Mouse (Mus musculus) bone marrow, adult 2 months (tissue): ENCODE measurements around the gene Ist1. TPM values are rescaled to one million over a fixed set of nuclear protein-coding genes. Genes with fewer than 3 reads are reported as not detected.

ENCODE experiments used
- H3K27ac ChIP-seq: fragments of 200-500 bp; 2 replicates; pipeline ENCODE4 v1.5.1; 2012; ENCODE audit warnings: low read depth, mild to moderate bottlenecking, control low read depth, inconsistent platforms, low read length; ENCODE audit not compliant: control insufficient read depth, poor library complexity, insufficient read depth
- H3K4me1 ChIP-seq: fragments of 200-500 bp; 2 replicates; pipeline ENCODE4 v1.6.1; 2011; ENCODE audit warnings: low read length; ENCODE audit not compliant: control insufficient read depth, insufficient read depth
- H3K4me3 ChIP-seq: fragments of 200-500 bp; replicated peaks from 2 replicates; pipeline ENCODE3; 2011; ENCODE audit warnings: mild to moderate bottlenecking, low read depth, low read length, control low read depth; ENCODE audit not compliant: control insufficient read depth
- CTCF ChIP-seq: fragments of 200-500 bp; IDR thresholded peaks from 2 replicates; pipeline ENCODE4 v1.5.1; 2011; ENCODE audit warnings: low read length, control low read depth; ENCODE audit not compliant: control insufficient read depth, insufficient read depth
- POLR2A ChIP-seq: fragments of 200-500 bp; IDR thresholded peaks from 2 replicates; pipeline ENCODE4 v1.6.1; 2011; ENCODE audit warnings: low read depth, mild to moderate bottlenecking, control low read depth, low read length, borderline replicate concordance; ENCODE audit not compliant: control insufficient read depth
- WGBS: fragments of 180-500 bp; shearing (Covaris S2); methylation state at CpG from one replicate; pipeline ENCODE4 v1.1.7; 2018; 5-methylcytosine and 5-hydroxymethylcytosine counted together
- polyA plus RNA-seq: library from polyadenylated mRNA; stranded (reverse); fragments of >200 nt; gene quantifications from 2 replicates; pipeline ENCODE4 v1.2.4, GENCODE M21; 2011; ENCODE audit warnings: low replicate concordance; ENCODE audit not compliant: missing spikeins, insufficient read depth, insufficient read length

Ist1 gene
- polyA plus RNA-seq, 1 experiment = 55.7 TPM

DNA sequence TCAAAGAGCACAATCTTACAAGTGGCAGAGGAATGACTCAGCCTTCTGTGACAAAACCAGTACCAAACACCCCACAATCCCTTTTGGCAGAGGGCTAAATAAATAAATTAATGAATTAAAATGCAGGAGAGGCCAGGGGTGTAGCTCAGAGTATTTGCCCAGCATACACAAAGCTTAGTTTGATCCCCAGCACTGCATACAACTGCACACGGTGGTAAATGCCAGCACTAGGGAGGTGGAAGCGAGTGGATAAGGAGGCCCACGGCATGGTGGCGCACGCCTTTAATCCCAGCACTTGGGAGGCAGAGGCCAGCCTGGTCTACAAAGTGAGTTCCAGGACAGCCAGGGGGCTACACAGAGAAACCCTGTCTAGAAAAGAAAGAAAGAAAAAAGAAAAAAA, 20.4 kb downstream of the Ist1 start:
- Histone ChIP-seq H3K4me3 (no peak overlapping the region), H3K27ac (no peak overlapping the region), H3K4me1 (no peaks in the 10 kb centered on the region)
- TF ChIP-seq POLR2A = no peak
- no peak for TF ChIP-seq CTCF
- WGBS = 92% methylated on average over 5 of the region's 5 CpGs

DNA sequence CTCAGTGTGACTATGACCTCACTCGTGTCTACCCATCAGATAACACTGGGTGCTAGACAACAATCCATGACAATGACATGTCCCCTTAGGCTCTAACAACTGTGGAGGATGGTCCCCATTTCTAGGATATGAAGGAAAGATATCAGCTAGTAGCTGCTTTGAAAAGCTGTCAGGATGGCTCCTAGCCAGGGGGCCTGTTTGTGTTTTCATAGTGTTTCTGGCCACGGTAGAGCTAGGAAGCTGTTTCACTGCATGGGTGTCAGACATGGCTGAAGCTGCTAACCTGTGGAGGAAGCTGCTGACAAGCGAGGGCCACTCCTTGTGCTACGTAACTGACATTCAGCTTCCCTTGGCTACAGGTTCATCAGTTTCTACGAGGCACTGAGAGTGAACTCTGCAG, 26.4 kb downstream of the Ist1 start:
- TF ChIP-seq CTCF = no peak
- no peak for TF ChIP-seq POLR2A
- Histone ChIP-seq H3K4me3 (no peak overlapping the region), H3K27ac (no peak overlapping the region), H3K4me1 (no peaks in the 10 kb centered on the region)
- 77% methylated on average over 5 of the region's 5 CpGs for WGBS

DNA sequence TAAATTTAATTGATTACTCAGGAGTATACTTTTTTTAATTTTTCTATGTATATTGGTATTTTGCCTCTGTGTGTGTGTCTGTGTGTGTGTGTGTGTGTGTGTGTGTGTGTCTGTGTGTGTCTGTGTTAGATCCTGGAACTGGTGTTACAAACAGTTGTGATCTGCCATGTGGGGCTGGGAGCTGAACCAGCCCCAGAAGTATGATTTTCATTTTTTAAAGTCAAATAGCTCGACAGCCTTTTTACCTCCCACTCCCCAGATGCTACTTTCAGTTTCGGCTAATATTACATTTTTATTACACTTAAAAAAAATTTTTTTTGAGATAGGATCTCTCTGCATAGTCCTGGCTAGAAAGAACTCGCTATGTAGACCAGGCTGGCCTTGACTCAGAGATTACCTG, 30.7 kb downstream of the Ist1 start:
- Histone ChIP-seq H3K4me1 (no peaks in the 10 kb centered on the region), H3K27ac (no peak overlapping the region), H3K4me3 (no peak overlapping the region)
- WGBS = 64% methylated on average over 3 of the region's 3 CpGs
- no peak for TF ChIP-seq POLR2A
- no peak for TF ChIP-seq CTCF

DNA sequence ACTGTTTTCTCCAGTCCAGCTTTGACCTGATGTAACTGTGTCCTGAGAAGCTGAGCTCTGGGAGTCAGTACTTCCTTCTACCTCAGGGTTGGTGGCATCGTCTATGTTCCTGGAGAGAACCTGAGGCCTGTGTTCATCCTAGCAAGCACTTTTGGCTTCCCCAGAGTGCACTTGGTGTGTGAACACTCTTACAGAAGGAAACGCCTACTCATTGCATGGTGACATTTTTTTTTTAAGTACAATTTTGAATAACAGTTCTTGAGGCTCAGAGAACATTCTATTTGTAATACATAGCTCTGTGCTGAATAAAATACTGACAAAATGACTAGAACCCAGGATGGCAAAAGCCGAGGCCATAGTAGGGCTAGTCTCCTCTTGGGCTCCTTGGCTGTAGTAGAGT, 36.2 kb downstream of the Ist1 start:
- Histone ChIP-seq H3K27ac (no peak overlapping the region), H3K4me1 (no peaks in the 10 kb centered on the region), H3K4me3 (no peak overlapping the region)
- 71% methylated on average over 3 of the region's 3 CpGs for WGBS
- TF ChIP-seq CTCF (no peak), POLR2A (no peak)

DNA sequence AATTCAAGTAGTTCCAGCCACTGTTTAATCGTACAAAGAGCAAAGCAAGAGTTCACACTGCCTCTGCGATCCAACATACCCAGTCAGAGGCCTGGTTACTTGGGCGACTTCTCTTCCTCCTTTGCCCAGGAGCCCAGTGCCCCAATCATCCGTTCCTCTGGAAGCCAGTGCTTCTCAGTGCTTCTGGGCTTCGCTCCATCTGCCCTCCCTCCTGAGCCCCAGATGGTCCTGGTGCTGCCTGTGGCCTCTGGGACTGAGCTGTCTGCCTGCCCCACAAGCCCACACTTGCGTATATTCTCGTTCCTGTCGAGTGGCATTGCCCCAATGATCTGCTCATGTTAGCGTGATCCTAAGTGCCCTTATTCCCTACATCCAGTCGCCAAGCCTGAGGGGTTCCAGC, 42.3 kb downstream of the Ist1 start:
- Histone ChIP-seq H3K27ac (no peak overlapping the region), H3K4me1 (no peaks in the 10 kb centered on the region), H3K4me3 (no peak overlapping the region)
- 73% methylated on average over 10 of the region's 10 CpGs for WGBS
- TF ChIP-seq POLR2A (no peak), CTCF (no peak)

DNA sequence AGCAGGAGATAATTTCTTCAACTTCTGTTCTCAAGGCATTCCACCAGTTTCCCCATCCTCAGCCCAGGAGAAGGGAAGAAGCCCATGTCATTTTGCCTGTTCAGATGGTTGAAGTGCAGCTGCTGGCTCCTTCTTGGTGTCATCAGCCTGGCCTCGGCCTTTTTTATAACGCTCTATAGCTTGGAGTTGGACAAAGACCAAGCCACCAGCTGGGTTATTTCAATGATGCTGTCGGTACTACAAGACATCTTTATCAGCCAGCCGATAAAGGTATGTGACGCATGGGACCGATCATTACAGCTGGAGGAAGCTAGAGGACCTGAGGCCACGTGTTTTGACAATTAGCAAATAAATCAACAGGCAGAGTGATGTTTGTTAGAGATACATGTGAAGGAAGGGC, 44.6 kb downstream of the Ist1 start:
- WGBS = 85% methylated on average over 7 of the region's 7 CpGs
- TF ChIP-seq POLR2A = no peak
- TF ChIP-seq CTCF = no peak

DNA sequence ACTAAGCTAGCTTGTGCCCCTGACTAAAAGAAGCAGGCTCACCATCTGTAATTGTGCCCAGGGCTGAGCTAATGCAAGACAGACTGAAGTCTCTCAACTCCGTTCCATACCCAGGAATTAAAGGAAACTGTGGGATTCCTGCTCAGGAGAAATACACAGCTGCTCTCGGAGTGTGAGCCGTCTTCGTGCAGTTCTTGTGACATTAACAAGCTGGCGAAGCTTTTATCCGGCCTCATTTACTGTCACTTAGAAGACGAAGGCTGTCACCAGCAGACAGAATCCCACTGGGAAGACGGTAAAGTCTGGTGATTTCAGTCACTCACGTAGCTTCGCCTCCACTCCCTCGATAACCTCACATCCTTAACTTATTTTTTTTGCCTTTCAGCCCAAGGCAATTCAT, 45.7 kb downstream of the Ist1 start:
- TF ChIP-seq CTCF (no peak), POLR2A (no peak)
- H3K4me1 ChIP-seq = no peaks in the 10 kb centered on the region
- 75% methylated on average over 11 of the region's 11 CpGs for WGBS
- H3K4me3 ChIP-seq = no peak overlapping the region
- no peak overlapping the region for H3K27ac ChIP-seq

More for the DNA sequence above, 44.6 kb downstream of the Ist1 start:
- H3K4me1 ChIP-seq = no peaks in the 10 kb centered on the region
- no peak overlapping the region for H3K4me3 ChIP-seq
- H3K27ac ChIP-seq = no peak overlapping the region

DNA sequence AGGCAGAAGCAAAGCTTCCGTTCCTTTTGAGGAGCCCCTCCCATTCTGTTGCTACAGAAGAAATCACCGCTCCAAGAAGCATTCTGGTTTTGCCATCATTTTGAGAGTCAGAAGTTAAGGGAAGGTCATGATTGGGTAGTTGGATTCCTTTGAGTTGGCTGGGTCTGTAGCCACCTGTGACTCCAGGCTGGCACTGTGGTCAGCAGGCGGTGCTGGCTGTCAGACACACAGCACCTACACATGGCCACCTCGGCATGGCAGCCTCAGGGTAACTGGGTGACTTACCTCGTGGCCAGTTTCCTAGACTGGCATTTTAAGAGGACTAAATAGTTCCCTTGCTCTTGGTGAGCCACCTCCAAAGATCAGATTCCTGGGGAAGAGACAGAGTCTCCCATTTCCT, 51.8 kb downstream of the Ist1 start:
- TF ChIP-seq POLR2A (no peak), CTCF (no peak)
- H3K4me3 ChIP-seq = no peak overlapping the region
- no peaks in the 10 kb centered on the region for H3K4me1 ChIP-seq
- no peak overlapping the region for H3K27ac ChIP-seq
- WGBS = 69% methylated on average over 5 of the region's 5 CpGs

DNA sequence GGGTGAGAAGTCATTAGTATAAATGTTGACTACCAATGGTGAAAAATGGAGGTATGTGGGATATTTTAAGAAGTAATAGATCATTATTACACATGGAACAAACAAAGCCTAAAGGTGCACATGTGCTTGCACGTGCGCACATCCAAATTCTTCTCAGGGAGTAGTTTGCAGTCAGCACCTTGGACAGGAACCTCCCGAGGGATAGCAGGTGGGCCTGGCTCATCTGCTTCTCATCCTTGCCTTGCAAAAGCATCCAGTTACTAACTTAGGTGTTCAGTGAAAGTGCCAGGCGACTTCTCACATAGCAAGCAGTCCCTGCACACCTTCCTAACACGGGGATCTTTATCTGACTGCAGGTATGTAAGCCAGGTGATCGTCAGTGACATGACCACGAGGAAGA, 52.6 kb downstream of the Ist1 start:
- WGBS = 58% methylated on average over 7 of the region's 7 CpGs
- no peak overlapping the region for H3K27ac ChIP-seq
- H3K4me3 ChIP-seq = no peak overlapping the region
- no peaks in the 10 kb centered on the region for H3K4me1 ChIP-seq
- no peak for TF ChIP-seq POLR2A
- TF ChIP-seq CTCF = no peak
